Mouse (Mus musculus) spleen, adult 2 months (tissue): ENCODE measurements around the gene Fam131a.

Experiments used
- CTCF ChIP-seq: fragments of 200-500 bp; IDR thresholded peaks from 2 replicates; pipeline ENCODE4 v1.5.1; 2011; ENCODE audit warnings: mild to moderate bottlenecking, inconsistent platforms; ENCODE audit not compliant: insufficient read depth, insufficient read length, insufficient replicate concordance; ENCODE audit errors: extremely low read depth
- POLR2A ChIP-seq: fragments of 200-500 bp; IDR thresholded peaks from 2 replicates; pipeline ENCODE4 v1.6.1; 2011; ENCODE audit warnings: low read depth, low read length, inconsistent platforms

GRCm38 (mm10) chr16:20692241-20692965 lies 638 bp upstream of the Fam131a start:
- no peak for TF ChIP-seq CTCF
- no peak for TF ChIP-seq POLR2A
